Mouse (Mus musculus) heart, embryonic 13.5 days (tissue): ENCODE data around the gene Gpr83. TPM values are rescaled to one million over a fixed set of nuclear protein-coding genes. Genes with fewer than 3 reads are reported as not detected.
A peak's percentile ranks its signal among the peaks of the same experiment; 100 is the strongest.

Experiments
- ATAC-seq: fragments of 200-750 bp; cut with Nextera tagmentation; 2 replicates; pipeline ENCODE4 v1.8.0; 2017; ENCODE audit warnings: moderate TSS enrichment; ENCODE audit not compliant: insufficient number of reproducible peaks, low FRiP score, low TSS enrichment; ENCODE audit errors: extremely low read depth
- H3K27ac ChIP-seq: fragments of 300-500 bp; sonication (generic); replicated peaks from 2 replicates; pipeline ENCODE4 v1.5.1; 2015; ENCODE audit warnings: moderate library complexity, mild to moderate bottlenecking, inconsistent platforms
- H3K27me3 ChIP-seq: fragments of 300-500 bp; sonication (generic); replicated peaks from 2 replicates; pipeline ENCODE4 v1.6.1; 2015; ENCODE audit warnings: mild to moderate bottlenecking, inconsistent platforms
- H3K36me3 ChIP-seq: fragments of 300-500 bp; sonication (generic); 2 replicates; pipeline ENCODE4 v1.6.1; 2015; ENCODE audit warnings: mild to moderate bottlenecking, inconsistent platforms
- H3K4me1 ChIP-seq: fragments of 300-500 bp; sonication (generic); 2 replicates; pipeline ENCODE4 v1.6.1; 2015; ENCODE audit warnings: inconsistent platforms
- H3K4me2 ChIP-seq: fragments of 300-500 bp; sonication (generic); 2 replicates; pipeline ENCODE4 v1.6.1; 2015; ENCODE audit warnings: inconsistent platforms, mild to moderate bottlenecking, moderate library complexity
- H3K4me3 ChIP-seq: fragments of 300-500 bp; sonication (generic); 2 replicates; pipeline ENCODE4 v1.5.1; 2015; ENCODE audit warnings: moderate library complexity, mild to moderate bottlenecking, inconsistent platforms
- H3K9ac ChIP-seq: fragments of 300-500 bp; sonication (generic); 2 replicates; pipeline ENCODE4 v1.6.1; 2015; ENCODE audit warnings: inconsistent platforms, mild to moderate bottlenecking, moderate library complexity
- H3K9me3 ChIP-seq: fragments of 300-500 bp; sonication (generic); 2 replicates; pipeline ENCODE4 v1.6.1; 2016; ENCODE audit warnings: inconsistent platforms
- WGBS: fragments of 180-500 bp; shearing (Covaris S2); methylation state at CpG from one replicate; pipeline ENCODE4 v1.1.7; 2015; ENCODE audit warnings: mixed read lengths; 5-methylcytosine and 5-hydroxymethylcytosine counted together
- polyA plus RNA-seq: library from polyadenylated mRNA; unstranded; fragments of >200 nt; fragmentation: Nextera tagmentation; extraction: Ambion mirVana; gene quantifications from 2 replicates; pipeline ENCODE4 v1.2.1, GENCODE M21; 2015

Gpr83 gene
- 0.27 TPM in 1 of 2 replicates, not detected in the other for polyA plus RNA-seq

- Histone ChIP-seq H3K9ac (peak within 1 kb of the TSS; percentile 69), H3K4me2 (peak within 1 kb of the TSS; percentile 81), H3K27ac (no peak within 1 kb of the TSS), H3K4me3 (peak within 1 kb of the TSS; percentile 50), H3K4me1 (peaks cover 9% of the 10 kb centered on the region; the same call in 1 of the 2 replicates), H3K9me3 (no peaks in the 10 kb centered on the region), H3K36me3 (no peaks in the 10 kb centered on the region), H3K27me3 (peaks cover 91% of the 10 kb centered on the region)
- ATAC-seq, result no peak
- WGBS, result 3% methylated on average over 47 of the region's 47 CpGs
Observed at GRCm38 (mm10) chr9:14859868-14860639, at the start of gene Gpr83. Gpr83 (plus strand) TSS chr9:14860210.

- H3K27me3 ChIP-seq, result no peaks in the 10 kb centered on the region
- H3K4me1 ChIP-seq, result no peaks in the 10 kb centered on the region
- H3K36me3 ChIP-seq, result peaks cover 84% of the 10 kb centered on the region
Observed at GRCm38 (mm10) chr9:14821396-14821795, 38.6 kb upstream of the Gpr83 start.

GRCm38 (mm10) chr9:14824840-14825239 is 35.2 kb upstream of the Gpr83 start:
- no peak overlapping the region for H3K27ac ChIP-seq
- no peaks in the 10 kb centered on the region for H3K27me3 ChIP-seq
- no peak for ATAC-seq
- H3K4me1 ChIP-seq, result no peaks in the 10 kb centered on the region
- no peak overlapping the region for H3K4me2 ChIP-seq
- 73% methylated on average over 5 of the region's 5 CpGs for WGBS
- peaks cover 80% of the 10 kb centered on the region for H3K36me3 ChIP-seq
- no peak overlapping the region for H3K9ac ChIP-seq
- no peak overlapping the region for H3K4me3 ChIP-seq
- no peaks in the 10 kb centered on the region for H3K9me3 ChIP-seq

More at GRCm38 (mm10) chr9:14821396-14821795, 38.6 kb upstream of the Gpr83 start:
- ATAC-seq, result no peak
- Histone ChIP-seq H3K4me2 (no peak overlapping the region), H3K4me3 (no peak overlapping the region), H3K27ac (no peak overlapping the region), H3K9ac (no peak overlapping the region), H3K9me3 (no peaks in the 10 kb centered on the region)

GRCm38 (mm10) chr9:14827875-14828274 is 32.1 kb upstream of the Gpr83 start:
- H3K9me3 ChIP-seq, result no peaks in the 10 kb centered on the region
- no peaks in the 10 kb centered on the region for H3K4me1 ChIP-seq
- no peak overlapping the region for H3K27ac ChIP-seq
- no peak overlapping the region for H3K9ac ChIP-seq
- no peak for ATAC-seq
- 51% methylated on average over 2 of the region's 2 CpGs for WGBS
- no peak overlapping the region for H3K4me3 ChIP-seq
- H3K4me2 ChIP-seq, result no peak overlapping the region
- peaks cover 81% of the 10 kb centered on the region for H3K36me3 ChIP-seq
- no peaks in the 10 kb centered on the region for H3K27me3 ChIP-seq

GRCm38 (mm10) chr9:14832046-14832445 is 28.0 kb upstream of the Gpr83 start:
- peaks cover 90% of the 10 kb centered on the region for H3K36me3 ChIP-seq
- H3K9ac ChIP-seq, result no peak overlapping the region
- H3K9me3 ChIP-seq, result no peaks in the 10 kb centered on the region
- ATAC-seq, result no peak
- no peaks in the 10 kb centered on the region for H3K4me1 ChIP-seq
- H3K4me3 ChIP-seq, result no peak overlapping the region
- no peak overlapping the region for H3K27ac ChIP-seq
- no peak overlapping the region for H3K4me2 ChIP-seq
- 75% methylated on average over 5 of the region's 5 CpGs for WGBS
- no peaks in the 10 kb centered on the region for H3K27me3 ChIP-seq

- Histone ChIP-seq H3K36me3 (peaks cover 62% of the 10 kb centered on the region), H3K9me3 (no peaks in the 10 kb centered on the region), H3K4me3 (no peak overlapping the region), H3K27me3 (no peaks in the 10 kb centered on the region), H3K9ac (no peak overlapping the region), H3K4me1 (peaks cover 8% of the 10 kb centered on the region), H3K27ac (no peak overlapping the region), H3K4me2 (no peak overlapping the region)
- ATAC-seq, result no peak
- WGBS, result 80% methylated on average over 6 of the region's 6 CpGs
Observed at GRCm38 (mm10) chr9:14835335-14836075, 24.5 kb upstream of the Gpr83 start.

- ATAC-seq, result no peak; the same call in none of the 2 replicates
- Histone ChIP-seq H3K4me1 (peaks cover 8% of the 10 kb centered on the region), H3K36me3 (peaks cover 24% of the 10 kb centered on the region), H3K9ac (no peak overlapping the region), H3K9me3 (no peaks in the 10 kb centered on the region), H3K27ac (no peak overlapping the region), H3K4me3 (no peak overlapping the region), H3K4me2 (peak overlapping the region; percentile 35), H3K27me3 (no peaks in the 10 kb centered on the region)
- WGBS, result 17% methylated on average over 7 of the region's 7 CpGs
Observed at GRCm38 (mm10) chr9:14839527-14839926, 20.5 kb upstream of the Gpr83 start.

- no peak overlapping the region for H3K4me2 ChIP-seq
- H3K27ac ChIP-seq, result no peak overlapping the region
- no peak for ATAC-seq
Observed at GRCm38 (mm10) chr9:14839970-14840369, 20.0 kb upstream of the Gpr83 start.

GRCm38 (mm10) chr9:14841878-14842761 is 17.9 kb upstream of the Gpr83 start:
- no peak for ATAC-seq
- Histone ChIP-seq H3K4me1 (peaks cover 8% of the 10 kb centered on the region), H3K4me2 (no peak overlapping the region), H3K9ac (no peak overlapping the region), H3K4me3 (no peak overlapping the region), H3K9me3 (0 out of 2 replicates have a peak, but pooled peaks cover 2% of the 10 kb centered on the region), H3K27me3 (no peaks in the 10 kb centered on the region), H3K36me3 (0 out of 2 replicates have a peak, but pooled peaks cover 3% of the 10 kb centered on the region), H3K27ac (no peak overlapping the region)
- WGBS, result 75% methylated on average over 10 of the region's 10 CpGs

More at GRCm38 (mm10) chr9:14839970-14840369, 20.0 kb upstream of the Gpr83 start:
- H3K9ac ChIP-seq, result no peak overlapping the region
- H3K4me3 ChIP-seq, result no peak overlapping the region
- peaks cover 19% of the 10 kb centered on the region for H3K36me3 ChIP-seq
- no peaks in the 10 kb centered on the region for H3K9me3 ChIP-seq
- no peaks in the 10 kb centered on the region for H3K27me3 ChIP-seq
- WGBS, result 87% methylated on average over 5 of the region's 5 CpGs
- peaks cover 8% of the 10 kb centered on the region for H3K4me1 ChIP-seq

GRCm38 (mm10) chr9:14843311-14843857 is 16.6 kb upstream of the Gpr83 start:
- H3K36me3 ChIP-seq, result no peaks in the 10 kb centered on the region
- 81% methylated on average over 6 of the region's 6 CpGs for WGBS
- ATAC-seq, result no peak
- no peak overlapping the region for H3K4me2 ChIP-seq
- peaks cover 8% of the 10 kb centered on the region for H3K4me1 ChIP-seq
- H3K9ac ChIP-seq, result no peak overlapping the region
- 0 out of 2 replicates have a peak, but pooled peaks cover 2% of the 10 kb centered on the region for H3K9me3 ChIP-seq
- H3K4me3 ChIP-seq, result no peak overlapping the region
- no peak overlapping the region for H3K27ac ChIP-seq
- no peaks in the 10 kb centered on the region for H3K27me3 ChIP-seq
